Mouse (Mus musculus) kidney, adult 2 months (tissue): ENCODE measurements around the gene AI854703.

ENCODE experiments used
- CTCF ChIP-seq: fragments of 200-500 bp; conservative IDR thresholded peaks from 2 replicates; pipeline ENCODE4 v1.5.1; 2011; ENCODE audit warnings: low read depth, mild to moderate bottlenecking, control low read depth, low read length, moderate library complexity, mixed read lengths; ENCODE audit not compliant: insufficient read depth, insufficient read length
- POLR2A ChIP-seq: fragments of 200-500 bp; IDR thresholded peaks from one replicate; pipeline ENCODE4 v1.6.1; 2011; ENCODE audit warnings: low read depth, low read length, control low read depth

- TF ChIP-seq CTCF (no peak), POLR2A (peak; percentile 12)
Observed at GRCm38 (mm10) chr6:48601271-48602079, 25.1 kb upstream of the AI854703 start, which contains the start of gene Zfp775.
